Mouse (Mus musculus) left cerebral cortex, adult 9 months (tissue): Measurements from ENCODE around the gene F830045P16Rik.

Experiments used
- DNase-seq, 2 experiments: peaks; one replicate each; pipeline ENCODE4 v3.0.0; 2022; ENCODE audit warnings: low spot score in 2 of 2

The F830045P16Rik gene

DNA sequence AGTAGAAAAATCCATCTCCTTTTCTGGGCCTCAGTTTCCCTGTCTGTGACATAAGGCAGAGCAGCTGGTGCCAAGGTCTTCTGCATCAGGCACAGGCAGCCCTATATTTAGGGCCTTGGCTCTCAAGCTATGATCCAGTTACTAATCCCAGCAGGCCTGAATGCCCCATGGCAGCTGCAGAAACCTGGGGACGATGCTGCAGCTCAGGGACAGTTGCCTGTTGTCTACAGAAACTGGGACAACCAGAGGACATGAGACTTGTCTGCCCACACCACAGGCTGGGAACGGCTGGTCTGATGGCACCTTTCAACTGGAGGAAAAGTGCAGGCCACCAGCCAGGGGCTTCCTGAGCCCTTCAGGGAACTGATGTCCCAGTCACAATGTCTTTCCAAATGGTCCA, at the start of gene F830045P16Rik:
Gene F830045P16Rik (minus strand): TSS at position 226 of the 400 bp plus-strand sequence.
- DNase-seq: no peak

DNA sequence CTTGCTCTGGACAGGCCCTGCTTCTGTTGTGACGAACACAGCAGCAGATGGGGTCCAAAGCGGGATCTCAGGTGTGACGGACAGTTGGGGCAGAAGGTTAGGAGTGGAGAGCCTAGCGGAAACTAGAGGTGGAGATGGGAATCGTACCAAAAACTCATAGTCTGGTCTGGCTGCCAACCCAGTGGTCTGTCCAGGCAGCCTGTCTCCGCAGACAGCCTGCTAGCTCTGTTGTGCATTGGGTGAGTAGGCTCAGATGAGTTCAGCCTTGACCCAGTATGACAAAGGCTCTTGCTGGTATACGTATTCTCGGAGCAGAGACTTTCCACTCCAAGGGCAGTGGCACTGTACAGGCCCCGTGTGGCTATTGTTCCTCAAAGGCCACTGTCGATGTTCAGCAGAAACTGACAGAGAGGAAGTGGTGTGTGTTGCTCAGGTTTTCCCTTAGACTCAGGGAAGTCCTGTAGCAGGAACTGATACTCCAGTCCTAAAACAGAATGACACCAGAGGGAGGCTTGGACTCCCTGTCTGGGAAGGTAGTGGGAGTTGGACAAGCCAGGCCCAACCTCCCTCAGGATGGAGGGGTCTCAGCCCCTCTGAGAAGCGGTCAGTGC, 49.6 kb upstream of the F830045P16Rik start:
- no peak for DNase-seq

DNA sequence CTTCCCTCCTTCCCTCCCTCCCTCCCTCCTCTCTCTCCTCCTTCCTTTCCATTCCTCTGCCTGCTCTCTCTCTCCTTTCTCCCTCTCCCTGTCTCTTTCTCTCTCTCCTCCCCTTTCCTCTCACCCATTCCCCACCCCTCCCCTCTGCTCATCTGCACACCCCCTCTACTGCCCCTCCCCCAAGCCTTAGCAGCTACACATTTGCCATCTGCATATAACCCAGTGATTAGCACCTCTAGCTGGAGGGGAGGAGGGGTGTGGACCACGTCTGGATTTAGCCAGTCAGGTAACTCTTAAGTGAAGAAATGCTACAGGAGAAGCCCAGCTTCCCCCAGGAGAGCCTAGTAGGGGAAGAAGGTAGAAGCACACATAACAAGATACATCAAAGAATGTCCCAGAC, 48.5 kb upstream of the F830045P16Rik start:
- no peak for DNase-seq

DNA sequence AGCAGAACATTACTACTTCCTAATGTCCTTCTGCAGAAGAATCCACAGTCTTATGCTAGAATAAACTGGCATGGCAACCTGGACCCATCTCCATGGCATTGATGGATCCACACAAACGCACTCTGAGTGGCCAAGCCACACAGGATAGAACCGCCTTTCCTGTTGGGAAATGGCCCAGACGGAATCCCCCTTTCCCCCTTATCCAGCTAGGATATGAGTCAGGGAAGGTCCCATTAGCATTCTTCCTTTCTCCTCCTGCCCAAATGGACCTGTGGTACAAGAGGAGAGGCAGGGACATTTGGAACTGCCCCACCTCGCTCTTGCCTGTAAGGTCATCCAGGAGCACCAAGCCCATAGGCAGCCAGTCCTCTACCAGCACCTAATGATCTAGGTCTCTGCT, 45.9 kb upstream of the F830045P16Rik start:
- DNase-seq: no peak

DNA sequence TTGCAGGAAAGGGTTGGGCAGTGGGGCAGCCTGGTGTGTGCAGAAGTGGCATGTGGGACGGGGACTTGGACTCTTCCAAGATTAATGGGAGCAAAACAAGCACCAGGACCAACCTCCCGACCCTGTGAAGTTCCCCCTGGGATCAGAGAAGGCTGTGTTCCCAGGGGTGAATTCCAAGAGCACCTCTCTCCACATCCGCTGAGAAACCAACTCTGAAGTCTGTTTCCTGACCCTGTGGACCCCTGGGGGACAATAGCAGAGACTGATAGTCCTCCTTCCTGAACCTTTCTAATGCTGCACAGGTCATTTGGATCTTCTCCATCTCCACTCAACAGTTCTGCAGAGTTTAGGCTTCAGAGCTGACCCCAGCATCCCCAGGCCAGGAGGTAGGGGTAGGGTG, 45.4 kb upstream of the F830045P16Rik start:
- DNase-seq: no peak

DNA sequence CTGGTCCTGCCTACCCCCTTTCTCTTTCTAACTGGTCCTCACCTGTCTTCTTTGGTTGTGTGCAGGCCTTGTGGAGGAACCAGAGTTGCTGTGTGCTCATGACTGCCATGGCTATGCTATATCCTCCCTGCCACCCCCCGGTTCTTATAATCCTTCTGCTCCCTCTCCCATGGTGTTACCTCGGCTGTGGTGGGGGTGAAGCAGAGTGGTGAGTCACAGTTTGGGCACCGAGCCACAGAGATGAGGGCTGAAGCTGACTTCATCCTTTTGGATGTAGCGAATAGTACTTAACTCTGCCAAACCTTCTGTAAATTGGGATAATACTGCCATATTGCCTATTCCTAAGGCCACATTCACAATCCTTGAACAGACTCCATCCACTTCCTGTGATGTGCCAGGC, 44.3 kb upstream of the F830045P16Rik start:
- peak in 1 of 2 experiments; percentile 81 for DNase-seq

DNA sequence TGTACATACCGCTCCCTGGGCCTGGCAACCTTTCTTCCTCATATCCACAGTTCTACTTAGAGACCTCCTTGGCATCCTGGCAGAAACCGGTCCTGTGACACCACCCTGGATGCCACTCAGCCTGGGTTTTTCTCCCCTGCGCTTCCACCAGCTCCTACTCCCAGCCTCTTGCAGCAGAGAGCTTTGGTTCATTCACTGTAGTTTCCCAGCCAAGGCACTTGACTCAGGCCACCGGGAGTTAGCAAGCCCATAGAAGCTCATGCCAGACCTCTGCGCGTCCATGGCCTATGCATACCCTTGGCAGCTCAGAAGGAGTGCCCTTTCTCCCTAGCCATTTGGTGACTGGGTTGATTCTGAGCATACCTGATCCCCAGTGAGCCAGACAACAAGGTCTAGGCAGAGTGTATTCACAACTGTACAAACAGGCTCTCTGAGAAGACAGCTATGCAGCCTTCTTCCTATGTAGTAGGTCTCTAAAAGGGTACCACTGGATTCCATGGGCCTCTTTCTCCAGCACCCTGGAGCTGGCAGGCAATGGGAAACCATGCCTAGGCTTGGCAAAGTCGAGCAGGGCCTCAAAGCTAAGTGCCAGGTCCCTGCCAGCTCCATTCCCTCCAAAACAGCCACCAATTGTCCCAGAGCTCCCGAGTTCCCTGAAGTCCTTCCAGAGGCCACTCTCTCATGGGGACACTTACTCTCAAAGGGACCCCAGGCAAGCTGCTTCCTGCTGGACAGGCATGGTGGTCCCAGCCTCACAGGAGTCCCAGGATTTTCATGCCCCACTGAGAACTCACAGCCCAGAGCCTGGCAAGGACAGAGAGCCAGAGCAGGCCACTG, 40.4 kb upstream of the F830045P16Rik start:
- DNase-seq: no peak

DNA sequence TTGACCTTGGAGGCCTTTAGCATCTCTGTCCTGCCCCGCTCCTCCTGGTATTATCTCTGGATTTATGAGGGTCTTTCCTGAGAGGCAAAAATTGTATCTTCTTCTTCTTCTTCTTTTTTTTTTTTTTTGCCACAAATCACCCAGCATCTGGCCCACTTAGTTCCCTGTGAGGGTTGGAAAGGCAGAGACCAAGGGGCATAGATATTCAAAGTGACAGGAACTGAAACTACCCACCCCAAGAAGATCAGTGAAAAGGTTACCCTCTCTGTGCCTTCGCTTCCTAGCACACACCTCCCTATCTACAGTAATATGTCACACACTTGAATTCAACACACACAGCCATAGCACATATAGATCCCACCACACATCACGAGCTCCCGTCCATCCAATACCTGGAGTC, 38.7 kb upstream of the F830045P16Rik start:
- no peak for DNase-seq

DNA sequence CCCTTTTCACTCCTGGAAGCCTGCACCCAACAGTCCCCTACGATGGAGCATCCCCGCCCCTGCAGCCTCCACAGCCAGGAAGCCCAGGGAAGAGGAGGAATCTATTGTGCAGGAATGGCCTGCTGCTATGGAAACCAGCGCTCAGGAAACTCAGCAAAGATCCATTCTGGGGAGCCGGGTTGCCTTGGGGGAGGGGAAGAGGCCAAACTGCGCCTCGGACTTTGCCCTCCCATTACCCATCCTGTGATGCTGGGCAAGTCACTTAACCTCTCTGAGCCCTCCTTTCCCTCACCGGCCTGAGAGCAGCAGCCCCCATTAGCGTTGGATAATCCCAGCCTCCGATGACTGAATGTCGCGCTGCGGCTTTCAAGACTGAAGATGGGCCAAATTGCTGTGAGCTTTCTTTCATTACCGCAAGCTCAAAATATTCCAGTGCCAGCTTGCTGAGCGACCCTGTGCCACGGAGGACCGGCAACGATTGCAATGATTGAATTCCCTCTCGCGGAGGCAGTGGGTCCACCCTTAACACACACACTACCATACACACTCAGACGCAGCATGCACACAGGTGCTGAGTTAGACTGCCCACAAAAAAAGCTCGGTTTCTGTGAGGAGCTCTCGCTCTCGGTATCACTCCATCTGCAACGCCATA, 38.1 kb upstream of the F830045P16Rik start:
- DNase-seq: peak in 1 of 2 experiments; percentile 85

DNA sequence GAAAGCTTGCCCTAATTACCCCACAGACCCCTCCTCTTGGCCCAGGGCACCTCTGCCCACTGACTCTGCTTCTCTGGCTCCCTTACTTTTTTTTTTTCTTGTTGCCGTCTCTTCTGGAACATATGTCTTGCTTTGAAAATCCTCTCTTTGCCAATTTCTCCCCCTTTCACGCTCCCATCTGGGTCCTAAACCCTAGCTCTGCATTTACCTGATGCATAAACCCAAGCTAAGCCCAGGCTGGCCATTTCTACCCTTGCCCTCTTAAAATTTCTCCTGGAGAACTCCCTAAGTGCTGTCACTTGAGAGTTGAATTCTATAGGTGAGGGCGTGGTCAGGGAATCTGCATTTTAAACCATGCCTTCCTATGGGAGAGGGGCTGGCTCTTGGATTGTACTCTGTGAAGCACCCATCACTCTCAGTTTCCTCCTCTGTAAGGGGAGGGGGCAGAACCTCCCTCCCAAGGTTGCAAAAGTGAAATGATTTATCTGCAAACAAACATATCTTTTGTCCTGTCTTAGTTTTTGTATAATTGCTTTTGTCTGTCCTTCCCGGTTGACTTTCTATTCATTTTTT, 37.4 kb upstream of the F830045P16Rik start:
- DNase-seq: no peak

DNA sequence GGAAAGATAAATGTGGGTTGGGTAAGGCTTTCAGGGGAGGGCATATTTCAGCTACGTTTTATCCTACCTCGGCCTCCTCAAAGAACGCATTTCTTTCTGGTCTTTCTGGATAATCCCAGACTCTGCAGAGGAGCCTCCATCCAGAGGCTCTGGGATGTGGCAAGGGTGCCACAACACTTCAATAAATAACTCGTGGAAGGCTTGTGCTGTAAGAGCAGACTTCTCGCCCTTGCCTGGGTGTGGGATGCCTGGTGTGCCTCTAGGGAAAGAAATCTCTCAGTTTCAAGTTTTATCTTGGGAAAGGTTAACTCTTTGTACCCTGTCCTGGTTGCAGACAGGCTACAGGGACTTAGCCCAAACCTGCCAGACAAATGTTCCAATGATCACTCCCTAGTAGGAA, 33.2 kb upstream of the F830045P16Rik start:
- no peak for DNase-seq

DNA sequence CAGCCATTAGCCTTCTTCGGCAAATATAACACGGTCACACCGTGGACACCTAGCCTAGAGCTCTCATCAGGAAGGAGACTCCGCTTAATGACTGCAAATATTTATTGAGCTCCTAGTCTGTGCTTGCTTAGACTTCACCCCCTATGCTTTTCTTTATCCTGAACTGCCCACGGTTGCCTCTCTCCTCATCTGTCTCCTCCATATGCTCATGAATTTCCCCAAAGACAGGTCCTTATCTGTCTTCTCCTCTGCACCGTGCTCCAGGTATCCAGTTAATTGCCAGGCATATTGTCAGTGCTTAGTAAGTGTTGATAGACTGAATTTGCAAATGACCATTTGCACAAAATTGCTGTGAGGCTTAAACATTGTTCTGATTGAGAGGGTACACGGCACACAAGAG, 32.7 kb upstream of the F830045P16Rik start:
- peak in 1 of 2 experiments; percentile 57 for DNase-seq

DNA sequence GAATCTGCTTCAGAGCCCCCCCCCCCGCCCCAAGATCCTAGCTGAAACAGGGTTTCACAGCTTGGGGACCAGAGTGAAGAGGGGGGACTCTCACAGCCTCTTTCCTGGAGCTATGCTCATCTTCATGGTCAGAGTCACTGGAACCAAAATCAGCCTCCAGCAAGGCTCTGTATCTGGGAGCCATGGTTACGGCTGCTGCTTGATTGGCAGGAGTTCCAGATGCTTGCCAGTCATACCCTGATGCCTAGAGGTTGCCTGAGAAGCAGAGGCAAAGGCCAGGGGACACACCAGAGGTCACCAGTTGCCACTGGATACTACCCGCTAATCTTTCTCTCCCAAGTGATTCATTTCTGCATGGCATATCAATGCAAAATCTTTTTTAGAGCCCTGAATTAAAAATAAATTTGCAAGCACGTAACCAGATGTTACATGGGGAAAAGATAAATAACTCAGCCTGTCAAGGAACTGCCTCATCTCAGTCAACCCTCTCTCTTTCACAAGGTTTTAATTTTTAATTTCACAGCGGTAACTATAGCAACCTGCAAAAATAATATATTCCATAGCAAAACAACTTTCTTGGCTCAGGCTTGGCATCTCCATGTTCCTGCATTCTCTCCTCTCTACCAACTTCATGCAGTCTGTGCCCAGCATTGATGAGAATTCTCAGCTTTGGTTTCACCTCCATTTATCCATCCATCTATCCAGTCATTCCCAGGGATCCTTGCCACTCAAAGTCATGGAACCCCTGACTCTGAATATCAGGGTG, 27.7 kb upstream of the F830045P16Rik start:
- DNase-seq: peak; percentile 45 to 63

DNA sequence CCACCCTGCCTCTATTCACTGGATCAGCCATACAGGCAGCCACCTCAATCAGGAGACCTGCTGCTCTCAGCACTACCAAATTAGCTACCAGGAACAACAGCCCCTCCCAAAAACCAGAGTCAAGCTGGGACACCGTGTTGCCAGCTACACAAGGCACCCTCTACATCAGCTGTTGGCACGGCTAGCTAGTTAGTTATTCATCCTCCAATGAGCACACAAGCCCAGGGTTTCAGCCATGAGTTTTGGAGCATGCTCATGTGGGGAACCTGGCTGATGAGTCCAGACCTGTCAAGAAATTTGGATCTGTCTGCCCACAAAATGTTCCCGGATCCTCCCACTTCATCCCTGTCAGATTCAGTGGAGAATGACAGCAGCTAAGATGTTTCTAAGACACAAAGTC, 25.4 kb upstream of the F830045P16Rik start:
- DNase-seq: peak in 1 of 2 experiments; percentile 49

DNA sequence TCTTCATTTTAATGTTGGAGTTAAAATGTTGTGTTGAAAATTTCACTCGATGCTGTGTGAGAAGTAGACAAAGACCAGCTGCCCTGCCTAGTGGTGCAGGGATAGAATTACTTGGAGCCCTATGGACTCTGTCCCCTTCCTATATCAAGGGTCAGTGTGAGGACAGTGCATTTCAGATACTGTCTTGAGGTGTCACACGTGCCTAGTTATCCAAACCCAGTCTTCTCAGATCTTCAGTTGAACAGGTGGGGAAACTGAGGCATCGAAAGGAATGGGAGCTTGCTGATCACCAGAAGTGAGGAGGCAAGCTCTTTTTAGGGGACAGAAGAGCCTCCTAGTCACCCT, 22.4 kb upstream of the F830045P16Rik start:
- DNase-seq: no peak

DNA sequence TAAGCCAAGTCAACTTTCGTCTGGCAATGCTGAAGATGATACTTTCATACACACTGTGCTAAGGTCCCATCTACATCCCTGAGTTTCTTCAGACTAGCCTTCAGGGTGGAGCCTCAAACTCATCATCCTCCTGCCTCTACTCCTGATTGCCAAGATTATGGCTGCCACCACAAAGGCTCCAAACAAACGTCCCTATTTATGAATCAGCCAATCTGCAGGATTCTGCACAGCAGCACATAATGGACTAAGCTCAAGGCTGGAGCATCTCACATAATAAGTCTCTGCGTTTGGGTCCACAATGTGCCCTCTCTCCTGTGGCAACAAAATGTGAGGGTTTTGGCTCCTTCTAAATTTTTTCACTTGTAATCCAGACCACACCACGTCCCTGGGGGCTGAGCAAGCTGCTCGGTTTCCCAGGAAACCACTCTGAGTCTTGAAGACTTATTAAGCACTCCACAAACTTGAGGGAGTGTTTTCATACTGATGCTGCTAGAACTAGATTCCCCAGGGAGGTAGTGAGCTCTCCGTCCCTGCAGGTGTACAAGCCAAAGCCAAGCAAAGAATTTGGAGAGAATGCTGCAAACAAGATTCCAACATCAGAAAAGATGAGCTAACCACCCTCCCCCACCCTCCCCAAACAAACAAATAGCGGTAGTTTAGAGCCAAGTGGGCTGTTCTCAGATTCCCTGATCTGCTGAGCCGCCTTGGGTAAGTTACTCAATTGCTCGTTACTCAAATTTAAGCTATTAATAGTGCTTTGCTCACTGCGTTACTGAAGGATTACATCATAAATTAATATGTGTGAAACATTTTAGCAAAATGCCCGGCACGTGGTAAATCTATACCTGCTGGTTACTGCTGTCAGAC, 21.8 kb upstream of the F830045P16Rik start:
- DNase-seq: no peak

DNA sequence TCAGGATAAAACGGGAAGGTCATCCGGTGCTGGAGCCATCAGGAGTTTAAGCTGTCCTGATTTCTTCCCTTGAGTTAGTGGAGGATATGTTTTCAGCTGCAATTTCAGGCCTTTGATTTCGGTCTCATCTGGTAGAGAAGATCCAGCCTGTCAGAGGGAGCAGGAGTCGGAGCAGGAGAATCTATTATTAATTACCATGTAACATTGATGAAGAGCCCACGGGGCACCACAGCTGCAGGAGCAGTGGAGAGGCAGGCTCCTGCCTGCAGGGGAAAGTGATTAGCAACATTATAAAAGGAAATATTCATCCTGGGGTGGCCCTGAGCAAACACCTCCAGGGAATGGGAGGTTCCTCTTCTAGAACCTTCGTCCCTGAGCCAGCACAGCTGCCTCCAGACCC, 19.7 kb upstream of the F830045P16Rik start:
- no peak for DNase-seq

DNA sequence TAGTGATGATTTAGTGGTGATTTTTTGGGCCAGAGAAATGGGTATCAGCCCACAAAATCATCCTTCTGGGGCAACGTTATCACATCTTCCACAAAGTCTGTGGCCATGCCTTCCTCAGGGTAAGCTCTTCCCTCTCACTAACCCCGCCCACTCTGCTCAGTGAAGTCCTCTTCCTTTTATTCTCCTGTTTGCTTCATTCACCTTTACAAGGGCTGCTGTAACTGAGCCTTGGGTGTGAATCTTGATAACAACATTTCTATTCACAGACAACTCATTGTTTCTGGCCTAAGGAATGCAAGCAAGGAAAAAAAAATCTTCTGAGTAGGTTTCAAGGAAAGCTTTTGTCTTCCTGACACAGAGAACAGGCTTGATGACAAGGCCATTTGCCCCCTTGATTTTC, 14.4 kb upstream of the F830045P16Rik start:
- DNase-seq: no peak

DNA sequence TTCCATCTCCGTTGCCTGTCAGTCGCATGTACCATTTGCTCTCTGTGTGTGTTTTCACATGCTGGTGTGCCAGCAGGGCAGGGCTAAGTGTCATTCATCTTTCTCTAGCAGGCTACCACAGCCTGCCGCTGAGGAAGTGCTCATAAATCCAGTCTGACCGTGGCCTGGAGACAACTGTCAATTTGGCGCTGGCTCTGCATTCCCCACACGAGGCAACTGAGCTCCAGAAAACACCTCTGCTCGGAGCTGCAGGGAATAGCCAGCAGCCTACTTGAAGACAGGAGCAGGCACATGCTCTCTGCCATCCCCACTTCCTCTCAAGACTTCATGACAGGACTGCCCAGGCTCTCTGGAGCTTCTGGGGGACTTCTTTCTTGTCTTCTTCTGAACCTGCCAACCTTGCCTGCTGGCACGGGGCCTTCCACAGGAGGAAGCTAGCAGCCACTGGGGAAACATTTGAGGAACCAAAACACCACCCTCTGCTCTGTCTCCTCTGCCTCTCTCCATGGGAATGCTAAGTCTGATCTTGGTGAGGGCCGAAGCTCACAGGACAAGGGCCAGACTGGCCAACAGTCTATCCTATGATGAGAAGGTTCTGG, 13.2 kb upstream of the F830045P16Rik start:
- DNase-seq: no peak

DNA sequence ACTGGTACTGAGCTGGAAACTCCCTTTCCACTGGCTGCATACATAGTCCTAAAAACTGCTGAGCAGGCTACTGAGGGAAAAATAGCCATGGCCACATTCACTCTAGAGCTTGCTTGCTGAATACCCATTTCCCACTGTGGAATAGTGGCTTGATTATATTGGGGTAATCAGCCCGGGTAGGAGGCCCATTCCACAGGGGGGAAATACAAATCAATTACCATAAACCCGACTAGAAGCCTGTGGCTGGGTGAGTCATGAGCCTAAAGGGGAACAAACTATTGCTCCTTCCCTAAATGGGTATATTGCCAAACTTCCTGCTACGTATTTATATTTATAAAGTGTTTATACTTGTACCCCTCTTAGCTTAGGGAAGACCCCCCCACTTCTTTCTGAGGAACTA, 10.4 kb upstream of the F830045P16Rik start:
- DNase-seq: no peak
